Mouse (Mus musculus): Measurements from ENCODE around the gene Zc3h12d.

DNA sequence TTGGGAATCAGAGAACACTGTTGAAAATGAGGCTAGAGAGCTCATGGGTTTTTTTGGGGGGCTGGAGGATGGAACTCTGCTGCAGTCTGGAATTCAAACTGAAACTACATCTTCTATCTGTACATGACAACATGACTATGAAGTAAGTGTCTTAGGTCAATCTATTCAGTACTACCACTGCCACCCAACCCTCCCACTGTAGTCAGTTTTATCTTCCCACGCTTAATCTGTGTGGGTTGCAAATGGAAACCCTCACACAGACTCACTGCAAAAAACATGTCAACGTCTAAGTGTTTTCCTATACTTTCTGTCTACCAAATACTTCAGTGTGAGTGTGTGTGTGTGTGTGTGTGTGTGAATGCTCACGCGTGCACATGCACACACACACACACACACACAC lies 10.9 kb downstream of the Zc3h12d start:
- TF ChIP-seq ZNF384 (IDR thresholded peaks at IDR 0.05; ENCODE audit: low read depth, low read length) = no peak
- no peak for TF ChIP-seq HCFC1 (IDR thresholded peaks at IDR 0.05; ENCODE audit: borderline replicate concordance, insufficient read depth, low read length)

Data from ES-E14 (cell line).